Mouse (Mus musculus) yolk sac, embryonic 10.5 days (tissue): Measurements from ENCODE around the gene Oscar.

Source experiments
- DNase-seq: peaks from one replicate; pipeline ENCODE4 v3.0.0-alpha.2; 2017; ENCODE audit warnings: low spot score

Oscar gene

GRCm38 (mm10) chr7:3616057-3616388, at the start of gene Oscar:
Gene Oscar, minus strand, starts transcription at chr7:3616157.
- DNase-seq = no peak

GRCm38 (mm10) chr7:3665215-3666114, 49.5 kb upstream of the Oscar start, which contains the start of gene Leng1:
Gene Leng1, minus strand, starts transcription at chr7:3665840.
- DNase-seq = peak; percentile 95

- peak; percentile 63 for DNase-seq
These were observed 48.7 kb upstream of the Oscar start for GRCm38 (mm10) chr7:3664524-3665214.

GRCm38 (mm10) chr7:3658578-3658977, 42.6 kb upstream of the Oscar start:
- DNase-seq = no peak

- DNase-seq = no peak
These were observed 41.0 kb upstream of the Oscar start for GRCm38 (mm10) chr7:3656966-3657365.

GRCm38 (mm10) chr7:3646641-3647040, 30.7 kb upstream of the Oscar start:
- no peak for DNase-seq

- no peak for DNase-seq
These were observed 30.2 kb upstream of the Oscar start for GRCm38 (mm10) chr7:3646188-3646587.

GRCm38 (mm10) chr7:3645488-3646025, 29.6 kb upstream of the Oscar start:
- no peak for DNase-seq

- DNase-seq = peak; percentile 100
These were observed 28.9 kb upstream of the Oscar start, which contains the start of gene Cnot3 for GRCm38 (mm10) chr7:3644672-3645487. Gene Cnot3, plus strand, starts transcription at chr7:3645268.

- no peak for DNase-seq
These were observed 28.4 kb upstream of the Oscar start for GRCm38 (mm10) chr7:3644348-3644671.

GRCm38 (mm10) chr7:3643843-3644242, 27.9 kb upstream of the Oscar start:
- no peak for DNase-seq

GRCm38 (mm10) chr7:3643412-3643811, 27.5 kb upstream of the Oscar start:
- no peak for DNase-seq

- no peak for DNase-seq
These were observed 14.5 kb upstream of the Oscar start for GRCm38 (mm10) chr7:3630478-3630815.

GRCm38 (mm10) chr7:3629543-3630477, 13.9 kb upstream of the Oscar start, which contains the start of the genes Tfpt and Prpf31:
Gene Tfpt, minus strand, starts transcription at chr7:3629929.
Gene Prpf31, plus strand, starts transcription at chr7:3629985.
- peak; percentile 96 for DNase-seq

- DNase-seq = no peak
These were observed 13.1 kb upstream of the Oscar start for GRCm38 (mm10) chr7:3629030-3629429.

- DNase-seq = peak; percentile 88
These were observed 1.5 kb upstream of the Oscar start, which contains the start of gene Ndufa3 for GRCm38 (mm10) chr7:3617242-3617995. Gene Ndufa3, plus strand, starts transcription at chr7:3617373.

- no peak for DNase-seq
These were observed 658 bp upstream of the Oscar start for GRCm38 (mm10) chr7:3616389-3617241.

- no peak for DNase-seq
These were observed 1.9 kb downstream of the Oscar start for GRCm38 (mm10) chr7:3614021-3614420.

- no peak for DNase-seq
These were observed 5.0 kb downstream of the Oscar start for GRCm38 (mm10) chr7:3611006-3611405.
